ENCODE assay signal across 21 mouse cellular contexts in the genomic region with DNA sequence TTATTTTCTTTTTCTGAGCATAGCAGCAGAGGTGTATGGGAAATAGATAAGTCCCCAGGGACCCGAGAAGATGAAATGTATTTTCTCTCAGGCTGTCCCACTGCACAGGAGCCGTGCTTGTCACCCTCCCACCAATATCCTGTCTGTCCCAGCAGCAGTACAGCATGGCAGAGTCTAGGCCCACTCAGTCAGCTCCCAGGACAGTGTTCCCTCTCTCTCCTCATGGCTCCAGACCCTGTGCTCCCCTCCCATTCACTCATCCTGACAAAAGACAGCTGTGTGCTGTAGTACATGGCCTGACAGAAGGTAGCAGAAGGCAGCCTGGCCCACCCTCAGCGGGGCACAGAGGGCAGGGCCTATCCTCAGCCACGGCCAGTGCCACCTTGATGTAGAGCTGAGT. TPM values are rescaled to one million over a fixed set of nuclear protein-coding genes. Genes with fewer than 3 reads are reported as not detected.
DNase-seq lines count a peak whose midpoint lies in the region; ATAC-seq and TF ChIP-seq lines count a peak whose summit lies in the region.
"Had no signal": no experiment of that assay in that cellular context is flagged by ENCODE, and none has a peak within 500 bp of the region (broad histone marks: within the 10 kb centered on the region; RNA-seq: fewer than 3 reads in every experiment).

No protein-coding gene starts in this region.

- H3K27ac ChIP-seq in left cerebral cortex, adult 2 months: peak overlapping the region; percentile 63
- no peak overlapping the region for H3K27ac ChIP-seq in stomach, embryonic 14.5 days (ENCODE audit: low read length)
- no peak overlapping the region for H3K27ac ChIP-seq in stomach, postnatal 0 days (replicated peaks)
- H3K27ac ChIP-seq in hindbrain, embryonic 13.5 days: peak overlapping the region; percentile 88
- 0 out of 2 replicates have a peak overlapping the region, but pooled peaks have one; percentile 13 for H3K27ac ChIP-seq in neural tube, embryonic 15.5 days (replicated peaks)
- no peak overlapping the region for H3K27ac ChIP-seq in liver, embryonic 12.5 days
- H3K27ac ChIP-seq: heart, adult 2 months; intestine, embryonic 15.5 days; kidney, postnatal 0 days; limb, embryonic 12.5 days; liver, embryonic 14.5 days had no signal

- no peak for TF ChIP-seq EP300 in stomach, postnatal 0 days (optimal IDR thresholded peaks at IDR 0.05)

- WGBS in stomach, embryonic 14.5 days: 36% methylated on average over 4 of the region's 4 CpGs
- WGBS in stomach, postnatal 0 days: 30% methylated on average over 4 of the region's 4 CpGs
- 47% methylated on average over 4 of the region's 4 CpGs for WGBS in hindbrain, embryonic 13.5 days
- 50% methylated on average over 4 of the region's 4 CpGs for WGBS in neural tube, embryonic 15.5 days
- WGBS in liver, embryonic 12.5 days (ENCODE audit: insufficient replicate concordance): 44% methylated on average over 4 of the region's 4 CpGs

- no peaks in the 10 kb centered on the region for H3K9me3 ChIP-seq in stomach, embryonic 14.5 days (ENCODE audit: control insufficient read depth, low read depth, low read length)
- no peaks in the 10 kb centered on the region for H3K9me3 ChIP-seq in stomach, postnatal 0 days (ENCODE audit: control insufficient read depth, low read length)
- H3K9me3 ChIP-seq in hindbrain, embryonic 13.5 days: no peaks in the 10 kb centered on the region
- no peaks in the 10 kb centered on the region for H3K9me3 ChIP-seq in neural tube, embryonic 15.5 days (replicated peaks)
- no peaks in the 10 kb centered on the region for H3K9me3 ChIP-seq in liver, embryonic 12.5 days (replicated peaks)
- H3K9me3 ChIP-seq: intestine, embryonic 15.5 days; limb, embryonic 12.5 days had no signal

- no peaks in the 10 kb centered on the region for H3K27me3 ChIP-seq in stomach, embryonic 14.5 days (ENCODE audit: control insufficient read depth, insufficient read depth, low read length)
- H3K27me3 ChIP-seq in stomach, postnatal 0 days (ENCODE audit: control insufficient read depth, insufficient read depth, low read length): no peaks in the 10 kb centered on the region
- H3K27me3 ChIP-seq in hindbrain, embryonic 13.5 days: no peaks in the 10 kb centered on the region
- H3K27me3 ChIP-seq in neural tube, embryonic 15.5 days (replicated peaks): no peaks in the 10 kb centered on the region
- H3K27me3 ChIP-seq in liver, embryonic 12.5 days (replicated peaks): 0 out of 2 replicates have a peak, but pooled peaks cover 4% of the 10 kb centered on the region
- H3K27me3 ChIP-seq: intestine, embryonic 15.5 days; limb, embryonic 12.5 days had no signal

- intact Hi-C loops in left cerebral cortex, adult 2 months (cut with DNase I): no loop called here

- no peak for TF ChIP-seq CTCF in left cerebral cortex, adult 2 months (IDR thresholded peaks at IDR 0.05)
- TF ChIP-seq CTCF in stomach, postnatal 0 days (IDR thresholded peaks at IDR 0.05; ENCODE audit: low read depth): no peak

- H3K4me2 ChIP-seq in stomach, embryonic 14.5 days (replicated peaks; ENCODE audit: low read depth, low read length): no peak overlapping the region
- H3K4me2 ChIP-seq in stomach, postnatal 0 days (replicated peaks; ENCODE audit: low read depth): no peak overlapping the region
- no peak overlapping the region for H3K4me2 ChIP-seq in hindbrain, embryonic 13.5 days
- H3K4me2 ChIP-seq in neural tube, embryonic 15.5 days: no peak overlapping the region
- H3K4me2 ChIP-seq in liver, embryonic 12.5 days: no peak overlapping the region
- H3K4me2 ChIP-seq: intestine, embryonic 15.5 days; limb, embryonic 12.5 days had no signal

- no peak overlapping the region for H3K9ac ChIP-seq in stomach, embryonic 14.5 days (replicated peaks; ENCODE audit: low read depth, low read length)
- no peak overlapping the region for H3K9ac ChIP-seq in stomach, postnatal 0 days (ENCODE audit: low read length)
- H3K9ac ChIP-seq in hindbrain, embryonic 13.5 days: 0 out of 2 replicates have a peak overlapping the region, but pooled peaks have one; percentile 35
- H3K9ac ChIP-seq in neural tube, embryonic 15.5 days (replicated peaks): no peak overlapping the region
- no peak overlapping the region for H3K9ac ChIP-seq in liver, embryonic 12.5 days
- H3K9ac ChIP-seq: intestine, embryonic 15.5 days; limb, embryonic 12.5 days; liver, embryonic 14.5 days had no signal

- no peak for DNase-seq in left cerebral cortex, adult 2 months (ENCODE audit: extremely low spot score in 1 of 2, low spot score in 2 of 2)
- DNase-seq in left cerebral cortex, adult 9 months (ENCODE audit: low spot score in 2 of 2): no peak
- DNase-seq in stomach, postnatal 0 days (ENCODE audit: low spot score): no peak
- DNase-seq in B cell, adult 2 months: no peak
- DNase-seq: adrenal gland, adult 2 months; cerebellum, postnatal 10 days; embryo, embryonic 11 days; gastrocnemius, postnatal 14 days; heart, adult 2 months; heart, postnatal 14 days; lung, postnatal 4 days; thymus, adult 18-20 months had no signal

- H3K36me3 ChIP-seq in stomach, embryonic 14.5 days (ENCODE audit: control insufficient read depth, insufficient read depth, low read length): no peaks in the 10 kb centered on the region
- H3K36me3 ChIP-seq in stomach, postnatal 0 days (ENCODE audit: control insufficient read depth, insufficient read depth, low read length): no peaks in the 10 kb centered on the region
- peaks cover 36% of the 10 kb centered on the region for H3K36me3 ChIP-seq in hindbrain, embryonic 13.5 days
- H3K36me3 ChIP-seq in neural tube, embryonic 15.5 days: peaks cover 17% of the 10 kb centered on the region; the same call in 1 of the 2 replicates
- H3K36me3 ChIP-seq in liver, embryonic 12.5 days: no peaks in the 10 kb centered on the region
- H3K36me3 ChIP-seq: intestine, embryonic 15.5 days; limb, embryonic 12.5 days had no signal

- no peak overlapping the region for H3K4me3 ChIP-seq in left cerebral cortex, adult 2 months
- H3K4me3 ChIP-seq in stomach, embryonic 14.5 days (ENCODE audit: low read depth, low read length): no peak overlapping the region
- H3K4me3 ChIP-seq in stomach, postnatal 0 days (ENCODE audit: low read depth, low read length): no peak overlapping the region
- no peak overlapping the region for H3K4me3 ChIP-seq in hindbrain, embryonic 13.5 days
- H3K4me3 ChIP-seq in neural tube, embryonic 15.5 days (replicated peaks): no peak overlapping the region
- no peak overlapping the region for H3K4me3 ChIP-seq in liver, embryonic 12.5 days
- H3K4me3 ChIP-seq: heart, adult 2 months; intestine, embryonic 15.5 days; limb, embryonic 12.5 days had no signal

- peaks cover 3% of the 10 kb centered on the region; the same call in 1 of the 2 replicates for H3K4me1 ChIP-seq in stomach, embryonic 14.5 days (ENCODE audit: control insufficient read depth, insufficient read depth, low read length)
- H3K4me1 ChIP-seq in stomach, postnatal 0 days (replicated peaks; ENCODE audit: control insufficient read depth, insufficient read depth): no peaks in the 10 kb centered on the region
- H3K4me1 ChIP-seq in hindbrain, embryonic 13.5 days (replicated peaks): peaks cover 74% of the 10 kb centered on the region
- H3K4me1 ChIP-seq in neural tube, embryonic 15.5 days: peaks cover 57% of the 10 kb centered on the region
- H3K4me1 ChIP-seq in liver, embryonic 12.5 days: no peaks in the 10 kb centered on the region
- H3K4me1 ChIP-seq: intestine, embryonic 15.5 days had no signal

- 0 out of 2 replicates have a peak, but pooled peaks have one; percentile 6 for ATAC-seq in stomach, embryonic 14.5 days (ENCODE audit: insufficient number of reproducible peaks, insufficient read depth, low FRiP score, low read depth)
- ATAC-seq in stomach, postnatal 0 days (ENCODE audit: low FRiP score, low TSS enrichment): no peak
- ATAC-seq in hindbrain, embryonic 13.5 days (ENCODE audit: low FRiP score): no peak
- ATAC-seq in neural tube, embryonic 15.5 days (ENCODE audit: low FRiP score): no peak
- no peak for ATAC-seq in liver, embryonic 12.5 days
- ATAC-seq: intestine, embryonic 15.5 days had no signal

RNA-seq across cellular contexts. Expression of gene Rab6b, which starts 32.3 kb away (rescaled TPM):
- total RNA-seq in left cerebral cortex, adult 2 months (2021): 100 to 1,000 TPM; 605 to 610 TPM
- polyA plus RNA-seq in stomach, embryonic 14.5 days (2014; fragmentation: Nextera tagmentation; extraction: Ambion mirVana): 5.4 and 6.1 TPM in 2 replicates
- 3.3 and 4.1 TPM in 2 replicates for polyA plus RNA-seq in stomach, postnatal 0 days (2015; fragmentation: Nextera tagmentation; extraction: Ambion mirVana)
- 80.2 and 83.1 TPM in 2 replicates for polyA plus RNA-seq in hindbrain, embryonic 13.5 days (2015; fragmentation: Nextera tagmentation; extraction: Ambion mirVana)
- polyA plus RNA-seq in neural tube, embryonic 15.5 days (2015; fragmentation: Nextera tagmentation; extraction: Ambion mirVana): 105 and 117 TPM in 2 replicates
- 0.24 and 0.43 TPM in 2 replicates for polyA plus RNA-seq in liver, embryonic 12.5 days (2016; fragmentation: Nextera tagmentation; extraction: Ambion mirVana)
- total RNA-seq: MEL had no signal

RNA-seq across cellular contexts. Expression of gene Srprb, which starts 58.1 kb away (rescaled TPM):
- 10 to 100 TPM; 17.6 to 20.5 TPM for total RNA-seq in left cerebral cortex, adult 2 months (2021)
- 57.3 and 61.1 TPM in 2 replicates for polyA plus RNA-seq in stomach, embryonic 14.5 days (2014; fragmentation: Nextera tagmentation; extraction: Ambion mirVana)
- polyA plus RNA-seq in stomach, postnatal 0 days (2015; fragmentation: Nextera tagmentation; extraction: Ambion mirVana): 29.4 and 33.7 TPM in 2 replicates
- 48.9 and 51.0 TPM in 2 replicates for polyA plus RNA-seq in hindbrain, embryonic 13.5 days (2015; fragmentation: Nextera tagmentation; extraction: Ambion mirVana)
- polyA plus RNA-seq in neural tube, embryonic 15.5 days (2015; fragmentation: Nextera tagmentation; extraction: Ambion mirVana): 58.5 and 60.9 TPM in 2 replicates
- polyA plus RNA-seq in liver, embryonic 12.5 days (2016; fragmentation: Nextera tagmentation; extraction: Ambion mirVana): 30.3 and 31.5 TPM in 2 replicates

Comparison
In these comparisons a context has a peak if more than half of its experiments do, and no peak if none do; other contexts are left out.
1. H3K27ac ChIP-seq: peak in left cerebral cortex, adult 2 months (single experiment), hindbrain, embryonic 13.5 days (single experiment) and neural tube, embryonic 15.5 days (single experiment); none in stomach, embryonic 14.5 days (single experiment), stomach, postnatal 0 days (single experiment) and liver, embryonic 12.5 days (single experiment).
2. RNA of gene Rab6b, which starts 32.3 kb away (polyA plus RNA-seq): 105 to 117 TPM in neural tube, embryonic 15.5 days and 80.2 to 83.1 TPM in hindbrain, embryonic 13.5 days; 5.4 to 6.1 TPM in stomach, embryonic 14.5 days, 3.3 to 4.1 TPM in stomach, postnatal 0 days and 0.24 to 0.43 TPM in liver, embryonic 12.5 days; every median in the first group is over 10 times any median in the second.